Mouse (Mus musculus): ENCODE data around the gene Wdr82.

The Wdr82 gene

GRCm38 (mm10) chr9:106227790-106228429 is 57.2 kb downstream of the Wdr82 start:
- no peak for DNase-seq

- DNase-seq = no peak
Measured at GRCm38 (mm10) chr9:106230051-106230733, 59.5 kb downstream of the Wdr82 start.

GRCm38 (mm10) chr9:106230734-106231106 is 60.0 kb downstream of the Wdr82 start:
- DNase-seq = no peak

GRCm38 (mm10) chr9:106231220-106231619 is 60.5 kb downstream of the Wdr82 start:
- no peak for DNase-seq

DNA sequence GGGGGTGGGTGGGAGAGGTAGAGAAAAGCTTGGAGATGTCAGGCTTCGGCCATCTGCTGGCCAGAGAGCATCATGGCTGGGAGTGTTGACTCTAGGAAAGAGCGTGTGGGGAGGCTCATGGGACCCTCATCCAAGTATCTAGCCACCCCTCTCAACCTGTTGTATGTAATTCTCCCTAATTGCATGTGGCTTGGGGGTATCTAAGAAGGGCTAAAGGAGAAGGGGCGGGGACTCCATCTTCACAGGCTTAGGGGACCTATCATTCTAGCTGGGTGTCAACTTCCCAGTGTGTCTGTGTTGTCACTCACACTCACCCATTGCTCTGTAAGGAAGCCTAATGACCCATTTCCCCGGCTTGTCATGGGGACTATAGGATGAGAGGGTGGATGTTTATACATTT is 61.1 kb downstream of the Wdr82 start:
- no peak for DNase-seq

DNA sequence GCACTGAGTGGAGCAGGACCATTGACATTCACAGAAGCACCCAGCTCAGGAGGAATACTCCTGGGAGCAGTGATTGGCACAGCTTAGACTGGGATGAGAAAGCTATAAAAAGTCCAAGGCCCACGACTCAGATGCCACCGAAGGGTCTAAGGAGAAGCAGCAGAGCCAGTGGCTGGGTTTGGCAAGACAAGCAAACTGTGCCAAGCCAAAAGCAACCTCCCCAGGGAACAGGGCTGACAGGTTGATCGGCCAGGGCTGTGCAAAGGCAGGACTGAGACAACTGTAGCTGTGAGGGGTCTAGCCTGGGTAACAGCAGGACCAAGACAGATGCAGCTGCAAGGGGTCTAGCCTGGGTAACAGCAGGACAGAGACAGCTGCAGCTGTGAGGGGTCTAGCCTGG is 62.2 kb downstream of the Wdr82 start:
- no peak for DNase-seq

GRCm38 (mm10) chr9:106233953-106234352 is 63.2 kb downstream of the Wdr82 start:
- no peak for DNase-seq

DNA sequence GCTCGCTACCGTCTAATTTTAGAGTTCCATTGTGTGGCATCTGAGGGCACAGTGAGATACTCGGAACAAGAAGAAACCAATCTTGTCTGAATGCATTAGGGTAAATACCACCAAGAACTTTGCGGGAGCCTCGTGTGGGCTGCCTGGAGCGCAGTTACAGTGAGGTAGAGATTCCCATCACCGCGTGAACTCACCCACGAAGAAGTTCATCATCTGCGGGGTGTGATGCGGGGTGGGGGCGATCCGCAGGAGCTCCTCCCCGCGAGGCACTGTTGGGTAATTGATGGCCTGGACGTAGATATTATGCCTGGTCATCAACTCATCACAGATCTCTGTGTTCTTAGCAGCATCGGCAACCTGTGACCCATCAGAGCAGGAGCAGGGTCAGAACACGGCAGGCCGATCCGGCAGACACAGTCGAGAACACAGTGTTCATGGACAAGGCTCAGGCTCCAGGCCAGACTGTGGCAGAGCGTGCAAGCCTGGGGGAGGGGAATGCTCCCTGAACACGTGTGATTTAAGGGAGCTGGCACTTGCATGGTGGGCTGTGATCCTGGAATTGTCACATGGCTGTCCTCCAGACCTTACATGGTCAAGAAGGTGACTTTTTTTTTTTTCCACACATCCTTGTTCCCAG is 64.6 kb downstream of the Wdr82 start:
- DNase-seq = no peak

GRCm38 (mm10) chr9:106236156-106236817 is 65.6 kb downstream of the Wdr82 start:
- no peak for DNase-seq

DNA sequence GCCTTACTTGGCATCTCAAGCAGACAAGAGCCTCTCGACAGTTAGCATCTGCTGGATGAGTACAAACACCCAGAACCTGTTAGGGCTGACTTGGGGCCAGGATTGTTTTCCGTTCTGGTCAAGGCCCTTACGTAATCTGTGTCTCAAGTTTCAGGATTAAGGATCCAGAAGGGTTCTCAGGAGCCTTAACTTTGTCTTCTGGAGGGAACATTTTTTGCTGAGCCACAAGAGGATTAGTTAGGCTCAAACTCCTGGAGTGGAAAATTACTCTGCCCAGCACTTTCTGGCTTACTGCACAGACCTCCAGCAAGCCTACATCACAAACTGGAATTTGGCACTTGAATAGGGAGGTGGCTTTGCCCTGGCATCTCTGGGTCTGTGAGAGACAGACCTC is 66.1 kb downstream of the Wdr82 start:
- no peak for DNase-seq

DNA sequence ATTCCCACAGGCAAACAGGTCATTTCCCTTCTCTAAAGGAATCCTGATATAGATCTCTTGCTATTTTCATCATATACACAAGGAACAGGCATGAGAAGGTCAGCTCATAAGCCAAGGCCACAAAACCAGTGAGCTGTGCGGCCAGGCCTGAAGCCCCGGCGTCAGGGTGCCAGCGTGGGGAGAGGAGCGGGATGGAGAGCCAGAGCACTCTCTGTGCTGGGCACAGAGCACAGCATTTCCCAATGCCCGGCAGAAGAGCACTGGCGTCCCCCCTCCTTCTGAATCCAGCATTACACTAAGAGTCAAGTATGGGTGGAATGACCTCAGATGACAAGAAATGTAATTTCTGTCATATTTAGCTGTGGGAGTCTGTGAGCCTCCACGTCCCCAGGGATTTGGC is 66.7 kb downstream of the Wdr82 start:
- DNase-seq = no peak

GRCm38 (mm10) chr9:106237878-106238277 is 67.2 kb downstream of the Wdr82 start:
- DNase-seq = no peak

Measured in right cerebral cortex, postnatal 25 days (tissue).